Mouse (Mus musculus): ENCODE measurements around the gene Gm960.

Gm960 gene

DNA sequence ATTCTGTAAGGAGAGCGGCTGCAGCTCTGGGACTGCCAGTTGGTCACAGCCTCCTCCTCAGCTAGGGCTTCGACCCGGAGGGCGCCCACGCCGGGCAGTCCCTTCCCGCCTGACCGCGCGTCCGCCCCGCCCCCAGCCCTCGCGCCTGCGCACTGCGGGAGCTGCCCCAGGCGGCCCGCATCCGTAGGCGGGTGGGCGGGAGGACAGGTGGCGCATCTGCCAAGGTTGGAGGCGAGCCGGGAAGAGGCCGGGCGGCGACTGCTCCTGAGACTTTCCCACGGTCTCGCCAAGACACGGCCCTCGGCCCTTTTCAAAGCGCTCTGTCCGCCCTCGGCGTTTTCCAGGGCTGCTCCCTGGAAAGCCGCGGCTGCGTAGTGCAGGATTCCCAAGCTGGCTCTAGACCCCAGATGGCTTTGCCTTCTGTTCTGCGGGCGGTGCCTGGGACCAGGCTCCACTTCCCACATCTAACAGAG, at the start of gene Gm960:
TSS of gene Gm960 (minus strand) at position 464 of the 473 bp plus-strand sequence.
- DNase-seq (ENCODE audit: low spot score in 2 of 2), result peak in 1 of 2 experiments; percentile 81

DNA sequence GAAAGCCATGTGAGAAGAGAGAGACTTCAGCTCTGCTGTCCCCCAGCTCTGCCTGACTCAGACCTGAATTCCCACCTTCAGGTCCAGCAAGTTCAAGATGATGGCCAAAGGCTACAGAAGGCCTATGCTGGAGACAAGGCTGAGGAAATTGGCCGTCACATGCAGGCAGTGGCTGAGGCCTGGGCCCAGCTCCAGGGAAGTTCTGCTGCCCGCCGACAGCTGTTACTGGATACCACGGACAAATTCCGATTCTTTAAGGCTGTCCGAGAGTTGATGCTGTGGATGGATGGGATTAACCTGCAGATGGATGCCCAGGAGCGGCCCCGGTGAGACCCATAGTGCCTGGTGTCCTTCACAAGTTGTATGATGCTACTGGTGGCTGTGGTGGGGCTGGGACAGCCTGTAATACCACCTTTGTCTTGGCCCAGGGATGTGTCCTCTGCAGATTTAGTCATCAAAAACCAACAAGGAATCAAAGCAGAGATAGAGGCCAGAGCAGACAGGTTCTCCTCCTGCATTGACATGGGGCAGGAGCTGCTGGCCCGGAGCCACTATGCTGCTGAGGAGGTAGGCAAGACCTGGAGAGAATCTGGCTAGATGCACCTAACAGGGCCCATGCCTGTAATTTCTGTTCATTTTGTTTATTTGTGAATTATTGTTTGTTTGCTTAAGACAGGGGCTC, 49.3 kb upstream of the Gm960 start:
- DNase-seq (ENCODE audit: low spot score in 2 of 2), result no peak

DNA sequence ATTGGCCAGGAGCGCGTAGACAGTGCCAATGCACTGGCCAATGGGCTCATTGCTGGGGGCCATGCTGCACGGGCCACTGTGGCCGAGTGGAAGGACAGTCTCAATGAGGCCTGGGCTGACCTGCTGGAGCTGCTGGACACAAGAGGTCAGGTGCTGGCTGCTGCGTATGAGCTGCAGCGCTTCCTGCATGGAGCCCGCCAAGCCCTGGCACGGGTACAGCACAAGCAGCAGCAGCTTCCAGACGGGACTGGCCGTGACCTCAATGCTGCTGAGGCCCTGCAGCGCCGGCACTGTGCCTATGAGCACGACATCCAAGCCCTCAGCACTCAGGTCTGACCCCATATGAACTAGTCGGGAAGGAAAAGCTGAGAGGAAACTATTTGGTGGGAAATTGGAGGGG, 48.1 kb upstream of the Gm960 start:
- DNase-seq (ENCODE audit: low spot score in 2 of 2), result no peak

DNA sequence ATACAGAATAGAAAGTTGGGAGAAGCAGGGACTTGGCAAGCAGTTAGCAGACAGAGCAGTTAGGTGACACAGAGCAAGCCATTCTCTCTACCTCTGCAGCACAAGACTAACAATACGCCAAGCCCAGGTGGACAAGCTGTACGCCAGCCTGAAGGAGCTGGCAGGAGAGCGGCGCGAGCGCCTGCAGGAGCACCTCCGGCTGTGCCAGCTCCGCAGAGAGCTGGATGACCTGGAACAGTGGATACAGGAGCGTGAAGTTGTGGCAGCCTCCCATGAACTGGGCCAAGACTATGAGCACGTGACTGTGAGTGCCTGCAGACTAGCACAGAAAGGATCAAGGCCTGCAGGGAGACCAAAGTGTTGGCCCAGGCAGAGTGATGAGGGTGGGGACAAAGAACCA, 47.2 kb upstream of the Gm960 start:
- no peak for DNase-seq (ENCODE audit: low spot score in 2 of 2)

DNA sequence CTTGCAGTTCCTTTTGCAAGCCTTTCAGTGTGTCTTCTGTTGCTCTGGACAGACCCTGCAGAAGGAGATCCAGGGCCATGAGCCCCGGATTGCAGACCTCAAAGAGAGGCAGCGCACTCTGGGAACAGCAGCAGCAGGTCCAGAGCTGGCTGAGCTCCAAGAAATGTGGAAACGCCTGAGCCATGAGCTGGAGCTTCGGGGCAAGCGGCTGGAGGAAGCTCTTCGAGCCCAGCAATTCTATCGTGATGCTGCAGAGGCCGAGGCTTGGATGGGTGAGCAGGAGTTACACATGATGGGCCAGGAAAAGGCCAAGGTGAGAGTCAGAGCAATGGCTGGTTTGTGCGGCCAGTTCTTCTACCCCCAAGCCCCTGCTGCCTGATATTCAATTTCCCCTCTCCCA, 46.6 kb upstream of the Gm960 start:
- no peak for DNase-seq (ENCODE audit: low spot score in 2 of 2)

DNA sequence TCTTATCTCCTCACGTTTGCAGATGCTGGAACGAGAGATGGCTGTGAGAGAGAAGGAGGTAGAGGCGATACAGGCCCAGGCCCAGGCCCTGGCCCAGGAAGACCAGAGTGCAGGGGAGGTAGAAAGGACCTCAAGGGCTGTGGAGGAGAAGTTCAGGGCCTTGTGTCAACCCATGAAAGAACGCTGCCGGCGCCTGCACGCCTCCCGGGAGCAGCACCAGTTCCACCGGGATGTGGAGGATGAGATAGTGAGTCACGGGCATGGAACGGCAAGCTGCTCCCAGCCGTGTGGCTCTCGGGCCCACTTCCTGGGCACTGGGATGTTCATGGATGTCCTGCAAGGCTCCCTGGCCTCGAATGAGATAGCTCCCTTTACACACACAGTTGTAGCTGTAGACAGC, 45.6 kb upstream of the Gm960 start:
- DNase-seq (ENCODE audit: low spot score in 2 of 2), result no peak

DNA sequence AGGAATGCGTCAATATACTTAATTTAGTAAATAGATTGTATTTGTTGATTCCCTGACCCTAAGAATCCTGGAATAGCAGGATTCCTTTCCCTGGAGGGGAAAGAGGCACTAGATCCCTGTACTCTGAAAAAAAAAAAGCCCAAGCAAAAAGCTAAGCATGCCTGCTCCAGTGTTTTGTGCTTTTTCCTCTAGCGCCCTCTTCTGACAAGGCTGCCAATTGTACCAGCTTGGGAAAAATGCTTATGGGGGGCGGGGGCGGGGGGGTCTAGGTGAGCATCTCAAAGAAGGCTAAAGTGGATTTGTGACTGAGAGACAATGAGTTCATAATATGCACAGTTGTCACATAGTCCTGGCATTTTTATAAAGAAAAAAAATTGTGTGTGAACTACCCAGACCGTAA, 45.1 kb upstream of the Gm960 start:
- DNase-seq (ENCODE audit: low spot score in 2 of 2), result no peak

DNA sequence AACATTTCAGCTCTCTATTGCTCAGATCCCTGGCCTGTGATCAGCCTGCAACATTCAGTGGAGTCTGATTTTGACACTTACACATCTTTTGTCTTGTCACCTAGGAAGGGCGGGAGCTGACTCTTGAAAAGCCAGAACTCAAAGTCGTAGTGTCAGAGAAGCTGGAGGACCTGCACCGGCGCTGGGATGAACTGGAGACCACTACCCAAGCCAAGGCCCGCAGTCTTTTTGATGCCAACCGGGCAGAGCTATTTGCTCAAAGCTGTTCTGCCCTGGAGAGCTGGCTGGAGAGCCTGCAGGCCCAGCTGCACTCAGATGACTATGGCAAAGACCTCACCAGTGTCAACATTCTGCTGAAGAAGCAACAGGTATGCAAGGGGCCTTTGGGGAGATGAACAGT, 43.8 kb upstream of the Gm960 start:
- no peak for DNase-seq (ENCODE audit: low spot score in 2 of 2)

DNA sequence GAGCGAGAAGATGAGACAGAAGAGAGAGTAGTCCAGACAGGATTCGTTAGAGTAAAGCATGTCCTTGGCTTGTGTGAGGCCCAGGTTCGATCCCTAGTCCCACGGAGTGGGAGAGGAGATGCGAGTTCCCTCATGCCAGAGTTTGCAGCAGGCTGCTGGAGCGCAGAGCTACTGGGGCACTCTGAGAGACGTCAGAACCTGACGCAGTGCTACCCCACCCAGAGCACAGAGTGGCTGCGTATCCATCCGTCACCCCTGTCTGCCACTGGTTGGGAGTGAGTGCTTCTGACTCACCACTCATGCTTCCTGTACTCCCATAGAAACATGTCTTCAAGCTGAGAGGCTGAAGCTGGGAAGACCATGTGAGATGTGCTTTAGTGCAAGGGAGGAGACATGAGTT, 43.0 kb upstream of the Gm960 start:
- DNase-seq (ENCODE audit: low spot score in 2 of 2), result no peak

DNA sequence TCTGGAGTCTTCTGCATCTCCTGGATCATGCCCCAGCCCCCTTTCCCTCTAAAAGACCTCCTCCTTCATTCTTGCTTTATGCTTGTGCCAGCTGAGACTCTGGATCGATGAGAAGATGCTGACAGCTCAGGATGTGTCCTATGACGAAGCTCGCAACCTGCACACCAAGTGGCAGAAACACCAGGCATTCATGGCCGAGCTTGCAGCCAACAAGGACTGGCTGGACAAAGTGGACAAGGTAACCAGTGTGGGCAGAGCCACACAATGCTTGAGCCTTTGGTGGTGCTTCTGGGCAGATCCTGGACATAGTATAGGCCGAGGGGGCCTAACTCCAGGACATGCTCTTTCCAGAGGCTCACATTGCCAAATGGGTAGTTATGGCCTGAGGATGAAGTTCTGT, 41.3 kb upstream of the Gm960 start:
- no peak for DNase-seq (ENCODE audit: low spot score in 2 of 2)

DNA sequence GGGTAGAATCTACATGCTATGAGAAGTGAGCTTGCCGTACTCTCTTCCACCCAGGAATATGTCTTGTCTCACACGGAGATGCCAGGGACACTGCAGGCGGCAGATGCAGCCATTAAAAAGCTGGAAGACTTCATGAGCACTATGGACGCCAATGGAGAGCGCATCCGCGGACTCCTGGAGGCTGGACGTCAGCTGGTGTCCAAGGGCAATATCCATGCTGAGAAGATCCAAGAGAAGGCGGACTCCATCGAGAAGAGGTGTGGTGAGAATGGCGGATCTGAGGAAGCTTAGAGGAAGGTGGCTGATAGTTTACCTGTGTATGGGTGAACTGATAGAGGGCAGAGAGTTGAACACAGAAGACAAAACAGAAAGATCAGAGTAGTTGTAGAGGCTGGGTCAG, 40.6 kb upstream of the Gm960 start:
- no peak for DNase-seq (ENCODE audit: low spot score in 2 of 2)

DNA sequence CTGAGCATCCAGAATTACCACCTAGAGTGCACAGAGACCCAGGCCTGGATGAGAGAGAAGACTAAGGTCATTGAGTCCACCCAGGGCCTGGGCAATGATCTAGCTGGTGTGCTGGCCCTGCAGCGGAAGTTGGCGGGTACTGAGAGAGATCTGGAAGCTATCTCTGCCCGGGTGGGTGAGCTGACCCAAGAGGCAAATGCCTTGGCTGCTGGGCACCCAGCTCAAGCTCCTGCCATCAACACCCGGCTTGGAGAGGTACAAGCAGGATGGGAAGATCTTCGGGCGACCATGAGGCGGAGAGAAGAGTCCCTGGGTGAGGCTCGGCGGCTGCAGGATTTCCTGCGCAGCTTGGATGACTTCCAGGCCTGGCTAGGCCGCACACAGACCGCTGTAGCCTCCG, 39.4 kb upstream of the Gm960 start:
- DNase-seq (ENCODE audit: low spot score in 2 of 2), result no peak

DNA sequence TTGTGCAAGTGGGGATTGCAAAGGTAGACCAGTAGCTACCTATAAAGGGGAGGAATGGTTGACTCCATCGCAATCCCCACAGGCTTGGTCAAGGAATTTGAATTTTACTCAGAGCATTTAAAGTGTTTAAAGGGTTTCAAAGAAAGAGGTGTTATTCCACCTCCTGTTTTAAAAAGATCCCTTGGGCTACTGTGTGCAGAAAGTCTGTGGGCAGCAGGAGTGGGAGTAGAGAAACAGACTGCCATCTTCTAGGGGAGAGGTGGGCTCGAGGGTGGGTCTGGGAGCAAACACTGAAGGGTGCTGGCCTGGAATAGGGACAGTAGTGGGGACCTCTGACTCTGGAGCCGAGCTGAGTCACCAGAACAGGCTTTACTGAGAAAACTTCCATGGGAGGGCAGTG, 34.6 kb upstream of the Gm960 start:
- DNase-seq (ENCODE audit: low spot score in 2 of 2), result no peak

DNA sequence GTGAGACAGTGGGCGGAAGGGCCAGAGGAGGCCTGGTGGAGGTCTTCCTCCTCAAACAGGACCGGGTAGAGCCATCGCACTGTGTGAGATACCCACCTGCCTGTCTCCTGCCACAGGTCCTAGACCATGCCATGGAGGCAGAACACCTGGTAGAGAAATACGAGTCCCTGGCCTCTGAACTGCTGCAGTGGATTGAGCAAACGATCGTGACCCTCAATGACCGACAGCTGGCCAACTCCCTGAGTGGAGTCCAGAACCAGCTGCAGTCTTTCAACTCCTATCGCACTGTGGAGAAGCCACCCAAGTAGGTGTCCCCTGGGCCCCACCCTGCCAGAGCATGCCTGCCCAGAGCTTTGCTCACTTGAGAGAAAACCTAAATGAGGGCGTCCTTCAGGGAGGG, 30.7 kb upstream of the Gm960 start:
- DNase-seq (ENCODE audit: low spot score in 2 of 2), result no peak

DNA sequence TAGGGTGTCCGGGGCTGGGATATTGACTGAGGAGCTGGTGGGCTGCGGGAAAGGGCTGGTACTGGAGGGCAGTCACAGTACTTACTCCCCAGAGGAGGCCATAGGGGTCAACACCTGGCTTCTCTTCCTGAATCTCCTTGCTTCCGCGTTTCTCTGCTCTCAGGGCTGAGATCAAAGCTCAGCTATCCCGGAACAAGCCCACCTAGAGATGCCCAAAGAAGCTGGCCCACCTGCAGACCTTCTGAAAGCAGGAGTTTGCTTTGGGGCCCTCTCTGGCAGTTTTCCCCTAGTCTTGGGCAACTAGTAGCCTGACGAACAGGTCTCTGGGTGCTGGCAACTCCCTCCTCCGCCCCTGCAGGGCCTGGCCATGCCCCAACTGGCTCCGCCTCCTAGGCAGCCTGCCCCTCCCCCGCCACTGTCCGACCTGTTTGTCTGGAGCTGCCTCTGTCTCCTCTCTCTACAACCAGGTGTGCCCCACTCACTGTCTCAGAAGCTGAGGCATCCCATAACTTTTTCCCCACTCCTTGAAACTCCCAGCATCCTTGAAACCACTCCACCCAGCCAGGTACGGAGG, 22.3 kb upstream of the Gm960 start:
- DNase-seq (ENCODE audit: low spot score in 2 of 2), result no peak

DNA sequence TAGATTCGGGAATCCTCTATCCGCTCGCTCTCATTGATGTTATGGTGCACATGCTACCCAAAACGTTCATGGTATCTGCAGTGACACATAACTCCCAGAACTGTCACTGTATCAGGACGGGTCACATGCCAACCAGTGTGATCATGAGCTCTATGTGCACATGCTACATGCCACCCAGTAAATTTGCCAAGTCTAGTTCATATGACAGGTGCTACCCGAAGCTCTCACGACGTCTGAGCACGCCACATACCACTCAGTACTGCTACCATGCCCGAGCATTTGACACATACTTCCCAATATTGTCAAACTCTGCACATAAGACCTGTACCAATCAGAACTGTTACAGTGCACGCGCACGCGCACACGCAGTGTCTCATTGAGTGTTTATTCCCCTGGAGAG, 21.6 kb upstream of the Gm960 start:
- no peak for DNase-seq (ENCODE audit: low spot score in 2 of 2)

DNA sequence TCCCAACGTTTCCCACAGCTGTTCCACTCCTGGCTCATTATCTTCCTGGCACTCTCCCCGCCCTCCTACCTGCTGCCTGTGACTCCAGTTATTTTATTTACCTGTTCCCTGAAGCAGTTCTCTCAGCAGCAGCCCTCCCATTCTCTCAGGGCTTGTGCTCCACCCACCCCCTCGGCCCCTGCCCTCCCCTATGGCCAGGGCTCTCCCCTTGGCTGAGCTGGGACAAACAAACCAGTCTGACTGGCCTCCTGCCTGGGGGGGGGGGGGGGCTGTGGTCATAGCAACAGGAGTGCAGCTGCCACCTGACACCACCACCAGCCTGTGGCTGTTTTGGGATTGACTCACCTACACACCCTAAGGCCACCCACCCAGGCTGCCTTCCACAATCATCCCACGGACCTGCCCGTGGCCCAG, 20.9 kb upstream of the Gm960 start:
- no peak for DNase-seq (ENCODE audit: low spot score in 2 of 2)

DNA sequence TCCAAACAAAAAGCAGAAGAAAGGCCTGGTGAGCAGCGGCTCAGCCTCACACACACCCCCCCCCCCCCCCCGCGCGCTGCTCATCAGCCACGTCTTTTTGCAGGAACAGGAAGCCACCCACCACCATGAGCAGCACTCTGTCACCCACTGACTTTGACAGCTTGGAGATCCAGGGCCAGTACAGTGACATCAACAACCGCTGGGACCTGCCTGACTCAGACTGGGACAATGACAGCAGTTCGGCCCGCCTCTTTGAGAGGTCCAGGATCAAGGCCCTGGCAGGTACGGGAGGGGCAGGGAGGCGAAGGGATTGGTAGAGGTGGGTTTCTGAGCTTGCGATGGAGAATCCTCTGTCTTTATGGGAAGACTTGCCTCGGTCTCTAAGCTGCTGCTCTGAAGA, 20.2 kb upstream of the Gm960 start:
- DNase-seq (ENCODE audit: low spot score in 2 of 2), result no peak

DNA sequence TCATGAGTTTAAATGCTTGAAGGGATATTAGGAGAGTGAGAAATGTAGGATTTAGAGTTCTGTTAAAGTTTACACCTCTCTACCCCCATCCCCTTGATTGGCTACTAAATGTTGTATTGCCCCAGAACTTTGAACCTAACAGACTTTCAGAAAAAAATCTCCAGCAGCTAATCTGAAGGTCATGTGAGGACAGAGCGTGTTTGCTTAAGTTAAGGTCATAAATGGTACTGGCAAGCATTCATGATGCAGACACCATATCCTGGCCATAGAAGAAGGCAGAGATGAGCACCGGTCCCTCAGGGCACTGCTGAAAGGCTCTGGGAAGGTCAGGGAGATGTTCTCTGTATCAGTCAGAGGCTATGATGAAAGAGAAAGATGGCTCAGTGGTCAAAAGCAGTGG, 18.8 kb upstream of the Gm960 start:
- DNase-seq (ENCODE audit: low spot score in 2 of 2), result no peak

DNA sequence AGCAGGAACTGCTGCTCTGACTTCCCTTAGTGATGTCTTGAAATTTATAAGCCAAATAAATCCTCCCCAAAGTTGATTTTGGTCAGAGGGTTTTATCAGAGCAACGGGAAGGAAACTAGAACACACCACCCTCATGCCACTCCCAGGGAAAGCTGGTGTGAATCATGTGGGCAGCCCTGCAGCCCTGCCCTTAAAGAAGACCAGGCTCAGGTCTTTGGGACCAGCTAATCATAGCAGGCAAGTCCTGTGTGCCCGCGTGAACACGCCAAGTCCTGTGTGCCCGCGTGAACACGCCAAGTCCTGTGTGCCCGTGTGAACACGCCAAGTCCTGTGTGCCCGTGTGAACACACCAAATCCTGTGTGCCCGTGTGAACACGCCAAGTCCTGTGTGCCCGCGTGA, 18.3 kb upstream of the Gm960 start:
- no peak for DNase-seq (ENCODE audit: low spot score in 2 of 2)

DNA sequence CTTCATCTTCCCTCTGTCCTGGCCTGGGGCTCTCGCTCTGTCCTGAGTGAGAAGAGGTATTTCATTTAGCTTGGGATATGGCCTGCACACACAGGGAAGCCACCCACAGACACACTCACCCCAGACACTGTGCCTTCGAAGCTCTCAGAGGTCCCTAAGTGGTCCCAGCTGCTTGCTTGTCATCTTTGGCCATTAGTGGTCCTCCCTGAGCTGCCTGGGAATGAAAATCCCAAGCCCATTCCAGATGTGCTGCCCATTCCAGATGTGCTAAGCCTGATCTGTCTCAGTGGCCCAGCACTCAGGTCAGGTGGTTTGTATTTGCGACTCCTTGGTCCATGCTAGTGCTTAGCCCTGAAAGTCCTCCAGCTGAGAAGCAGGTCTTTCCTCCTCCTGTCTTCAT, 15.4 kb upstream of the Gm960 start:
- no peak for DNase-seq (ENCODE audit: low spot score in 2 of 2)

DNA sequence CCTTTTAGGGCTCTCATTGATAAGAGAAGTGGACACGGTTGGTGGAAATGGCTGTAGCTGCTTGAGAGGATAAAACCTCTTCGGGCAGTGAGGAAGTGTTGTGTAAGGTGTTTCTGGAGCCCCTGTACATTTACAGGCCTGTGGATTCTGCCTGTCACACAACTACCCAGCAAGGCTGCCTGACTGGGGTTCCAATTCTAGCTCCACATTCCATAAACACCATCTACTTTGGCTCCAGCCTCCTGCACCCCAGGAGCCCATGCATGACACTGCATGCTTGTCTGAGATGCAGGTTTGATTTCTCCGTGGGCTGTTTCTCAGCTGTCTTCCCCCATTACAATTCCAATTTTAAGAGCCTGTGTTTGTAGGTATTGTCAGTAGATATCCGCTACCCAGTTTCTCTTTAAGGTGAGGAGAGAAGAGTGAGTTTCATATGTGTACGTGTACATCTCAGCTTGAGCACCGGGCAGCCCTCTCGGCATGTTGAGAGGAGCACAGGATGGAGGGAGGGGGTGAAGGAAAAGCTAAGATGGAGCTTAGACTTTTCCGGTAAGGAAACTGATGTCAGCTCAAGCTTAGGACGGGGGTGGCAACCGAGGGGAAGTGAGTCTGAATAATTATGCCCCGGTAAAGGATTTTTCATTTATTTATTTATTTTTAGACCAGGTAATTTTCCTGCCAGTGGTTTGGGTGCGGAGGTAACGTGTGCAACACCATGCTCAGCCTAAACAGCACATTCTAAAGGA, 14.5 kb upstream of the Gm960 start:
- no peak for DNase-seq (ENCODE audit: low spot score in 2 of 2)

DNA sequence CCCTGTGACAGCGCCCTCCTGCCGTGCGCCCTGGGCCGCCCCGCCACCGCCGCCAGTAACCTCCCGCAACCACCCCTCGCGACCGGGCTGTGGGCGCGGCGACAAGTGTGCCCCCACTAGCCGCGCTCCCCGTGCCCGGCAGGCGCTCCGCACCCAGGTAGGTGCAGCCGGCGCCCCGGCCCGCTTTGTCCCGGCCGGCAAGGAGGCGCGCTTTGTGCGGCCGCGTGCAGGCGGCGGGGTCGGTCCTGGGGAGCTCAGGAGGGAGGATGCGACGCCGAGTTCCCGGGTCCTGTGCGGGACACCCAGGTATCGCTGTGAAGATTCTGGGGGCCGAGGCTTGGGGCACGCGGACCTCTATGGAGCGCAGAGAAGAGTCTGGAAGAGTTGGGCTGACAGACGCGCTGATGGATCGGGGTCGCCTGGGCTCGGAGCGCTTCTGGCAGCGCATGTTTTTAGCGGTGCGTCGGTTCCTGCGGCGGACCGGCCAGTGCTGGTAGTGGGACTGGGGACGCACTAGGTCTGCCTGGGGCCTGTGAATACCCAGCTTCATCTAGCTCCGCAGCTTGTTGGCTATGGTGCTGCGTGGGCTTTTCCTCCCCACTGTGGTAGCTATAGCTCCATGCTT, 13.8 kb upstream of the Gm960 start:
- DNase-seq (ENCODE audit: low spot score in 2 of 2), result no peak
